Mouse (Mus musculus): Measurements from ENCODE around the gene Znhit6.

Znhit6 gene

DNA sequence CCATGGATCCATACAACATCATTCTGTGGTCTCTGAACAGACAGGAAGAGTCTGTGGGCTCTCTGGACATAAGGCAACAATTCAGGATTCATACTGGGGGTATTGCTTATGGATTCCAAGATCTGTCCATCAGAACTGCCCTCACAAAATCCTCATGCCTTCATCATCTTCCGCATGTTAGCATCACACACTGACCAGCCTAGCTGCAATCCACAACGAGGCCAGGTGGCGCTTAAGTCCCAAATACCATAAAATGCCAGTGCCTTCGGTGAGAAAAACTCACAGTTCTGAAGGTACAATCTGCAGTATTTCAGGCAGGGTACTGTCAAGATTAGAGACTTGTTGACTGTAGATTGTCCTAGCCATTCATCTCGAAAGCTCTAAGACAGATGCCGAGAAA lies 69.5 kb downstream of the Znhit6 start:
- no peak for DNase-seq (ENCODE audit: low spot score in 2 of 2)

DNA sequence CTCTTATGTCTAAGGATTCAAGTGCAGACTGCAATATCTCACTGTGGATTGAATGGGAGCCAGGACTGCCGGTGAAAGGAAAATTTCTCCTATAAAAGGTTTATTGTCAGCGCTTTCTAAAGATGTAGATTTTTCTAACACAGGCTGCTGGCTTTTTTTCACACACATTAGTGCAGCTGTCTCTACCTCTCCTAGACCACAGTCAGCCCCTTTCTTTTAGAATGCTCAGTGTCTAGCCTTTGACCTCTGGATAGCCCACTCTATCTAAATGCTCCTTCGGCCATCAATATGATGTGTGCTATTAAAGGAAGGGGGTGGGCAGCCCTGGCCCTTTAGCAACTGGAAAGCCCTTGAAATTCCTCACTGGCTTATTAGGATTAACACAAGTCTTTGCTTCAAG lies 70.0 kb downstream of the Znhit6 start:
- no peak for DNase-seq (ENCODE audit: low spot score in 2 of 2)

DNA sequence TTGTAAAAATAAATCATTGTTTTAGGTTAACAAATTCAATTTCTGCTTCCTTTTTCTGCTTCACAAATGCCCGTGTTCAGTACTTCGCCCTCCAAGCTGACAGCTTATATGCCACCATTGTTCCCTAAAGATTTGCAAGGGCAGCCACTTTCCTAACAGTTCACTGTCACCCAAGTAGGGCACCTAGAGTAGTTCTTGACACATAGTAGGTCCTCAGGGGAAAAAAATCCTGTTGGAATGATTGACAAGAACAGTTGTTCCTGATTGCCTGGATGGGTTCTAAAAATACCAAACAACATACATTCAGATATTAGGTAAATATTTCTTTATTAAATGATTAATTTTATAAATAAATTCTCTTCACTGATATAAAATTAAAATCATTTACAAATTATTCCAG lies 70.7 kb downstream of the Znhit6 start:
- no peak for DNase-seq (ENCODE audit: low spot score in 2 of 2)

DNA sequence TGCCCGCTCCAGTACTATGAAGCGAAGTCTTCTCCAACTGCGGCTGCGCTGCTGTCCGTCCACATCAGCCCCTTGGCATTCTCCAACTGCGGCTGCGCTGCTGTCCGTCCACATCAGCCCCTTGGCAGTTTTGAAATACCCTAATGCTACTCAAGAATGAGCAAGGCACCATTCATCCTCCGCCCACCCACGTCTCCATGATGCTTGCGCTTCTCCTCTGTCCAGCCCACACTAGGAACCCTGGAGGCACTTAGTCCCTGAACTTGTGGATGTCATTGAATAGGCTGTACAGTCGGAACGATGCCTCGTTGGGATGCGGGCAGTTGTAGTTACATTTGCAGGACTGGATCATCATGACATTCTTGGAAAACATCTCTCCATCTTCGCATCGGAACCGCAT lies 71.4 kb downstream of the Znhit6 start:
- DNase-seq (ENCODE audit: low spot score in 2 of 2), result no peak

DNA sequence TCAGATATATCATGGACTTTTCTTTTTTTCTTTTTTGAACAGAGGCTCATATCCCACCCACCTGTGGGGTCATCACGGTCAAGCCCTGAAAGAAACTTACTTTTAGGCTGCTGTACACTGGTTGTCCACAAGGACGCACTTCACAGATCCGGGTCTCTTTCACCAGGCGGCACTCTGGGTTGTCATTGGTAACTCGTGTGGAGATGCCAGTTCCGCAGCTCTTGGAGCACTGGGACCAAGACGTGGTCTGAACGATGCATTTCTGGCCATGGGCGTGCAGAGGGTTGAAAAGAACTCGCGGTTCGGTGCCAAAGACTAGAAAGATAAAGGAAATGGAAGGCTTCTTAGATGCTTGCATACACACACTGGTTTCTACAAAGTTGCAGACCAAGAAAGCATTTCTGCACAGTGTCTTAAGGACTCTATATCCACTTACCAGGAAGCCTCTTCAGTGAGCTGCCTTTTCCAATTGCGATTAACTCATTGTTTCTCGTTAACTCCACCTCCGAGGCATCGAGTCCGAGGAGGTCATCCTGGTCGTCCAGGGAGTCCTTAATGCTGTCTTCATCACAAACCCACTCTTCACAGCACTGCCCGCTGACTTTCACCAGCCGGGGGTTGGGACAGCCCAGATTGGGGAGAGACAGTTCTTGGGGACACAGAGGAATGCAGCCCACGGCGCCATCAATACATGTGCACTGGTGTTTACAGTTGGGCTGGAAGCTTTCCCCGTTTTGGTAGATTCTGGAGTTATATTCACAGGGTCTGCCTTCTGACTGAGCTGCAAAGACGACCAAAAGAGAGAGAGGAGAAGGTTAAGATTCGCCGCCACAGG lies 72.3 kb downstream of the Znhit6 start:
- DNase-seq (ENCODE audit: low spot score in 2 of 2), result no peak

DNA sequence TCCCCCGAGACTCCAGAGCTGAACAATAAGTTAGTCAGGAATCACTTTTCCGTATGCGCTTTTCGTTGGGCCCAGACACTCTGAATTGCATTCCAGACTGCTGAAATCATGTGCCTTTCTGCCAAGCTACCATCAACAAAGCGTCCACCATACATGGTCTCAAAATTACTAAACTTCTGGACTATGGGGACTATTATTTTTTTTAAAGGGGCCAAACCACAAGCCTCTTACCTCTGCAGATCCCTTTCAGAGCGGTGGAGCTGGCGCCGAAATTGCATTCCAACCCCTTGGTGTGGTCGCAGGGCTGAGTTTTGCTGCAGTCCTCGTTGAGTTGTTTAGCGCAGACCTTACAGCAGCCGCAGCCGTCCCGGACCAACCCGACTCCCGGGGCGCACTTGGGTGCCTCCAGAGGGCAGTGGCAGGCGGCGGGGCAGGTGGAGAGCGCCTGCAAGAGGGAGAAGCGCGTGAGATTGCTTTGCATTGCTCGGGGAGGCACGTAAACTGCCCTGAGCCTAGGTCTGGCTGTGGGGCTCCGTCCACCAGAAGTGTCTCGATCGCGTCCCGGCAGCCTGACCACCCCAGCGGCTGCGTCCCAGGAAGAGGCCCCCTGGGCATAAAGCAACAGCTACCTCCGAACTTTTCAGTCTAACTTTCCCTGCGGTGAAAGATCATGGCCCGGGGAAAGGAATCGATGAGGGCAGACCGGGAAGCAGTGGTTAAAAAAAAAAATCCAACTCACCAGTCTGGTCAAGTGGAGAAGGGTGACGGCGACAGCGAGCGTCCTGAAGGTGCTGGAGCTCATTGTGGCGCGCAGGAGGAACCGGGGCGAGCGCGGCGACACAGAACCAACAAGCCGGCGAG lies 73.2 kb downstream of the Znhit6 start:
- DNase-seq (ENCODE audit: low spot score in 2 of 2), result peak in 1 of 2 experiments; percentile 30

DNA sequence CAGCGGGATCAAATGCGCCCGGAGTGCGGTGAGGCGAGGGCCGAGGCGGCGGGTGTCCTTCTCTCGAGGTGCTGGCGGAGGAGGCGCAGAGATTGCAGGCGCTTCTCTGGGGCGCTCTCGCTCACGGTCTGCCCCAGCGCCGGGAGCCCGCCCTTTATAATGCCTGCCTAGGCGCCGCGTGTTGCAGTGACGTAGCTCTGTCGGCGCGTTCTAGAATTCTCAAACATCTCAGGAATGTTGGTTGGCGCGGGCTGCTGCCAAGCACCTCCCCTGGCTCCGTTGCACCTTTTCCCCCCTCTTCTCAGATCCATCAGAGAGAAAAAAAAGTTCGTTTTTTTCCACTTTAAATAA lies 73.8 kb downstream of the Znhit6 start, which contains the start of gene Ccn1:
Gene Ccn1, minus strand, starts transcription at position 130 of the 351 bp plus-strand sequence.
- DNase-seq (ENCODE audit: low spot score in 2 of 2), result peak; percentile 49 to 61

DNA sequence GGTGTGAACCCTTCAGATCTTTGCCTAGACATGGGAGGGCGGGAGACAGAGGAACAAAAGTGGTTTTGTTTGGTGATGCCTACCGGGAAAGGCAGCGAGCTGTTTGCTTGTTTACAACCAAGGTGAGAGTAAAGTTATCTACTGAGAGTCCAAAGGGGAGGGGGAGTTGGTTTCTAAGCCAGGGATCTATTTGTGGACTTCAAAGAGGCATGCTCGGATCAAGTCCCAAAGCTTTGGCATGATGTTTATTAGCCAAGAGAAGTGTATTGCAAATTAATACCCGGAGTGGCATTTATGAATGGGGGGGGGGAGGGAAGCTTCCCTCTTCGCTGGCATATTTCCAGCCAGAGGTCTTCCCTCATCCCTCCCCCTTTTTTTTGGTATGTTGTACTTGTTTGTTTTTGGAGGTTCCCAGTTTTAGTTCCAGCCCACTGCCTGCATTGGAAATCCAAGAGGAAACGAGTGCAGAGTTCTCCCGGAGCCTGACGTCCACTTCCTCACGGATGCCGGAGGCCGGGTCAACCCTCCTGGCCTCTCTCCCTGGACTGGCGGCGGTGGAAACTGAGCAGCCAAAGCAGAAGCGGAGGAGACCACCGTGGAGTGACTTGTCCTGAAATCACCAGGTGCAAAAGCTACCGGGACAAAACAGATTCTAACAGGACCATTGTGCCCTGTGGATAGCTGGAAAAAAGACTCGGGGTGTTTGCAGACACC lies 74.5 kb downstream of the Znhit6 start:
- DNase-seq (ENCODE audit: low spot score in 2 of 2), result no peak

DNA sequence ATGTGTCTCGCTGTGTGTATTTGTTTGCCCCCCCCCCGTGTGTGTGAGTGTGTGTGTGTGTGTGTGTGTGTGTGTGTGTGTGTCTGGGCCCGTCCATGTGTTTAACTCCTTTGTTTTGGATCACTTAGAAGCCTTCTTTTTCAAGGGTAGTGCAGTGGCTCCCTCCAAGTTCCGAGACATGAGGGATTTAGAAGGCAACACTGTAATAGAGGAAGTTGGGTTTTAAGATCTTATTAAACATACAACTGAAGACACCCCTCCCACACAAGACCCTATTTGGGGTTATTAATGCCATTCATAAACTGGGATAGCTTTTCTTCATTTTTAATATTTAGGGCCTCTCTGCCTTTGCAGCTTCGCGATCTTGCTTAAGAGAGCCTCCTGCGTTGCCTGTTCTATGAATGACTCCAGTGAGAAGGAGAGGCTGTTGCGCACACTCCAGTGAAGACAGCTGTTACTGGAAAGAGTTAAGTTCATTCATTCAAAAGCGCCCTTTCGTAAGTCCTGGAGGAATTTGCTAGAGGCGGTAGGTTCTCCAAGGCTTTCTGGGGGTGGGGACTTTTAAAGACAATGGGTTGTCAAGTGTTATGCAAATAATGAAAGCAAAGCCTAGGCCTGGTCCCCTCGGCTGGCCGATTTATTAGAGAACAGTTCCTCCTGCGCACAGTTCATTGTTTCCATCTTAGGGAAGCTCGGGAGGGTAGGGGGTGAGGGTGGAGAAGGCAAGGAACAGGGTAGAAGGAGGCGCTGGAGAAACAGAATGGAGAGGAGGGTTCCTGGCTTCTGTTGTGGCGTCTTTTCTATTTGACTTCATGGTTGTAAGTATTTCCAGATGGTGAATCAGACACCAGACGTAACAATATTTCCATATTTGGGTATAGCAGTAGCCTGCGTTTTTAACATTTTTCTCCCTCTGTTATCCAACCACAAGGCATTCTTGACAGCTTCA lies 75.3 kb downstream of the Znhit6 start:
- no peak for DNase-seq (ENCODE audit: low spot score in 2 of 2)

DNA sequence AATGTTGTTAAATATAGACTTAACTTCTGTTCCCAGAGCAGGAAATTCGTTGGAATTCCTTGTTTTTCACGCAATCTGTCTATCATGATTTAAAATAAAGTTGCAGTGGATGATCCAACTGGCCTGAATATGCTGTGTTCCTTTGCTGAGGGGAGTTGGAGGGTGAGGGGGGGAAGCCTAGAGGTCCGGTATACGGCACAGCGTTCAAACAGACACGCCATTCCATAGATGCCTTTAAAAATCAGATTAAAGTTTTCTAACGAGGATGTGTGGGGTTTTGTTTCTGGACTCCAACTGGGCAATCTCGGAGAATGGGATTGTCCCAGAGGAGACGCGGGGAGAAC lies 75.9 kb downstream of the Znhit6 start:
- no peak for DNase-seq (ENCODE audit: low spot score in 2 of 2)

DNA sequence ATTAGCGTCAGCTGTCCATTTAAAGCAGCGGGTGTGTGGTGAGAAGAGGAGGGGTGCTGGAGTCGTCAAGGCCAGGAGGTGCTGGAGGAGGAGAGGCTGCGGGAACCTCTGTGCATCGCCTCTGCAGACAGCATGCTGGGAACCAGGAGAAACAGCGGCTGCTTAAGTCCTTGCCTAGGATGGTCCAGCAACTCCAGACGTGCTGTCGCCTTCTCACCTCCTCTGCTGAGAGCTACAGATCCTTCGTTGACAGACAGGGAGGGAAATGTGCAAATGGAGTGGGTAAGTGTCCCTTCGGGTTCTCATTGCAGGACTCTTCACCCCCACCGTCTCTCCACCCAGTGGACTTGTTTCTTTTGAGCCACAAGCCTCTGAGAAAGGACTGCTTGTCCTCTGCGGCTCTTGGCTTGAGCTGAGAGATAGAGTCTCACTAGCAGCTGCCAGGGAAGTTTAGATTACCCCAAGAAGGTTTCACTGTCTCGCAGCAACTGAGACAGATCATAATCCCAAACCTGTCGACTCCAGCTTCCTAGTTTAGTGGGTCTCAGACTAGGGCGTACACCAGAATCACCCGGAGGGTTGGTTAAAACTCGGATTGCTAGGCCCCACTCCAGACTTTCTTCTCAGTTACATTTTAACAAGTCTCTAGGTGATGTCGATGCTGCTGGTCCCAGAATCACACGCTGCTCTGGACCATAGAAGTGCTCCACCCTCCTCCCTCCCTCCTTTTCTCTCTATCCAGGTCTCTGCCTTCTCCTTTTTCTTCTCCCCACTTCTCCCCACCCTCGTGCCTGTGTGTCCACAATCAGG lies 76.5 kb downstream of the Znhit6 start:
- DNase-seq (ENCODE audit: low spot score in 2 of 2), result no peak

DNA sequence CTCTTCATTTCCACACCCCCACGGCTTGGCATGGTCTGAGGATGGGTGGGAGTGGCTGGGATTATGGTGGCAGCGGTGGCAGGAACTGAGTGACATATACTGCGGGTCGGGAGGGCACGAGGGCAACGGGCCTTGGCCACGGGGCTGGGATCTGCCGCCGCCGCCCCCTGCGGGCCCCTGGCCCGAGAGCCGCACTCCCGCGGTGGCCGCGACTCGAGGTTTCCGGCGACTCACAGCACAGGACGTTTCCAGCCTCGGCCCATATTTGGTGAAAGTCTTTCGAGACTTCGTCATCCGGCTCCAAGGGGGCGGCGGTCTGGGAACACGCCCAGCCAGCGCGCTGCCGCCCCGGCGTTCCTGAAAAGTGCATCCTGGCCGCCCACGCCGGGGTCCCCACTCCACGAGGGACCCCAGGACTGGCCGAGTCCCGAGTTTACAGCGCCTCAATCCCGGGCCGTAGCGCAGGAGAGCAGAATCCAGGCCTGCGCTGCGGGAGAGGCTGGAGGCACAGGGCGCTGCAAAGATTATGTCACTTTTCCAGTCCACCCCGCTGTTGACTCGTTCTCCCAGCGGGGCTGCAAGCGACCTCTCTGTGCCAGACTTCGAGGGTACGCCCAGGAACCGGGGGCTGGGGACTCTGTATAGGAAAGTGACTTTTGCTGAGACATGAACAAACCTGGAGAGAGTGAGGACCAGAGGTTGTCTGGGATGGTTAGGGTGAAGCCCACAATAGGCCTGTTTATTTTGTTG lies 77.4 kb downstream of the Znhit6 start:
- DNase-seq (ENCODE audit: low spot score in 2 of 2), result peak; percentile 46 to 63

DNA sequence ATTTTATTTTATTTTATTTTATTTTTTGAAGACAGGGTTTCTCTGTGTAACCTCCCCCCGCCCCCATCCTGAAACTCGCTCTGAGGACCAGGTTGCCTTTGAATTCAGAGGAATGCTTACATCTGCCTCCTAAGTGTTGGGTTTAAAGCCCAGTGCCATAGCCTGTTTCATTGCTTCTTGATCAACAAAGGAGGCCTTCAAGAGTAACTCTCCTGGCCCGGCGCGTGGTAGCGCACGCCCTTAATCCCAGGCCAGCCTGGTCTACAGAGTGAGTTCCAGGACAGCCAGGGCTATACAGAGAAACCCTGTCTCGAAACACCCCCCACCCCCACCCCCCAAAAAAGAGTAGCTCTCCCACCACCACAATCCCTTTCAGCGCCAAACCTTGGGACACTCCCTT lies 78.0 kb downstream of the Znhit6 start:
- DNase-seq (ENCODE audit: low spot score in 2 of 2), result no peak

Measured in right cerebral cortex, adult 2 months (tissue).